Mouse (Mus musculus) frontal cortex, postnatal 25 days (tissue): Measurements from ENCODE around the gene Ifit3.
"Not testable (repeated sequence)": the region's sequence is repeated elsewhere in the genome, so short reads cannot be mapped to it uniquely, and the experiment has no call there.

Source experiments
- DNase-seq, 2 experiments: peaks; one replicate each; pipeline ENCODE4 v3.0.0; 2022; ENCODE audit warnings: low spot score in 2 of 2

Ifit3 gene

GRCm38 (mm10) chr19:34583126-34583766, at the start of gene Ifit3:
Gene Ifit3 (plus strand): TSS chr19:34583531.
- not testable (repeated sequence) for DNase-seq

DNA sequence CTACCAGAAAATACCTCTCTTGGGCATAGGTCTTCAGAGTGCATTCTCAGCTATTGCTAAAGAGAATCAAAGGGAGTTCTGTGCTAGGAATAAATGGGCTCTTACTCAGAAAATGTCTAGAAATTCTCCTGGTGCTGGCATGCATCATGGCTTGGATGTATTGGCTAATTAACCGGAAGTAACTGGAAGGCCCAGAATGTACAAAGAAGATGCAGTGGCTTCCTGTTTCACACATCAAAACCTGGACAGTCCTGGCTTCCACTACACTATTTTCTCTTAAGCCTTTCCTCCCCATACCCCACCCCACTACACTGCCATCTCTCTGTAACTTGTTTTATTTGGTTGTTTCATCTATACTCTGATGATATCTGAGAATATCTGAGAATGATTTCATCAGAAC, 43.9 kb upstream of the Ifit3 start:
- no peak for DNase-seq

- no peak for DNase-seq
Measured at GRCm38 (mm10) chr19:34546211-34546610, 37.1 kb upstream of the Ifit3 start.

- DNase-seq, result peak; percentile 73
Measured at GRCm38 (mm10) chr19:34547976-34548375, 35.4 kb upstream of the Ifit3 start.

DNA sequence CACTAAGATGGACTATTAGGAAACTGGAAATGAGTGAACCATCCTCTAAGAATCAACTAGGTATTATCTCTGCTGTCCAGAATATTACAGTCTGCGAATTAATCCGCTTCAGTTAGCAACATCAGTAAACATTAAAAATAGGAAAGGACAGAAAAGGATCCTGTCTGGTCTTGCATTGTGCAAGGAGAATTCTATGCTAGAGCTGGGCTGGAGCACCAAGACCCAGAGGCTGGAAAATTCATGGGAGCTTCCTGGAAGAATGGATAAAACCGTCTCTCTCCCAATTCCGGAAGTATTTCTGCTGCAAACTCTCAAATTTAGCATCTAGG, 33.2 kb upstream of the Ifit3 start:
- DNase-seq, result no peak

DNA sequence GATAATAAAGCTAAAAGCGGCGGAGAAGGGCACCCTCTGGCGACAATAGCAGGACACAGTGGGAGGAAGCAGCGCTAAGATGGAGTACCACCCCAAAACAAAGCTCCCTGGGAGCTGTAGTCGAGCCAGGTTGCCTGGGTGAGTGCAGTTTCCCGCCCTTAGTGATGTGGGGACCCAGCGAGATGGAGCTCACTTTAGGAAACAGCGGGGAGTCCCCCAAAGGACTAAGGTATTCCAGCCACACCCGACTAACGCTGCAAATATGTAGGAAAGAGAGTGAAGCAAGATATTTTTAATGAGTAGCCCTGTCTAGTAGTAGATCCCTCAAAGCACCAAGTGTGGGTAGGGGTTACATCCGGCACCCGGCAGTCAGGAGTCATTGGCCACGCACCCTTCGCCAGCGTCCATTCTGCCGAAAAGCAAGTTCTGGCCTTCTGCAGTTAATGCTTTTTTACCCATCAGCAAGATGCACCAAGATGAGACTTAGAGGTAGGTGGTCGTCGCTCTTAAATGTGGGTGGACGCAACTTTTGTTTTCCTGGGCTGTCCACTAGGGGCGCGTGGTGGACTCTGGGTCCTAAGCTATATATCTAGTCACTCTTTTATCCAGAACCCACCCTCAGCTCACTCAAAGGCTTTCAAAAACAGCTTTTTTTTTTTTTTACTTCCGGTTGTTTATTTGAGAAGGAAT, 32.7 kb upstream of the Ifit3 start, which contains the start of gene Ifit2:
TSS of gene Ifit2 (plus strand) at position 161 of the 690 bp plus-strand sequence.
- DNase-seq, result peak; percentile 38 to 47

GRCm38 (mm10) chr19:34551981-34552380, 31.4 kb upstream of the Ifit3 start:
- DNase-seq, result no peak

DNA sequence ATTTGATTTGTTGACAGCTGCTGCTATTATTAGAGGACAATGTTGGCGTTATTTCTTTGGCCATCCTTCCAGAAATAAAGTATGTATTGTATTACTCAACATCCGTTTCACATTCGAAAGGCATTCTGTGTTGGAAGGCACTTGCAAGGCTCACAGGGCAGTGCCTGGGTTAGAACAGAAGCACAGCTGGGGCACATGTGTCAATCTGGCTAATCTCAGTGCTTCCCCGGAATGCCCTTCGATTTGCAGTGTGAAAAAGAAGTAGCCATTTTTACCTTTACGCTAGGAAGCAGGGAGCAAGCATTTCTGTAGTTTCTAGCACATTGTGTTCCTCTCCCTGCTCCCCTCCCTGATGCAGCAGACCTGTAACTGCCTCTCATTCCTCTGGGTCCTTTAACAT, 30.3 kb upstream of the Ifit3 start:
- no peak for DNase-seq

GRCm38 (mm10) chr19:34553522-34553921, 29.8 kb upstream of the Ifit3 start:
- no peak for DNase-seq

DNA sequence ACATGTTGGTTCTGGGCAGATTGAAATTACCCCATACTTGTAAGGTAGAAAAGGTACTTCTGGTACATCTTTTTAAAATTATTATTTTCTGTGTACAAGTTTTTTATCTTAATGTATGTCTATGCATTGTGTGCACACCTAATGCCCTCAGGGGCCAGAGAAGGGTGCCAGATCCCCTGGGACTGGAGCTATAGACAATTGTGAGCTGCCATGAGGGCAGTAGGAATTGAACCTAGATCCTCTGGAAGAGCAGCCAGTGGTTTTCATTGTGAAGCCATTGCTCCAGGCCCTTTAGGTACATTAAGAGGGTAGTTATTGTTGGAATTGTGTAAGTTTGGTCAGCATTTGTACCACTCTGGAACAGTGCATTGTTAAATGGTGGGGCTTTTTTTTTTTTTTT, 29.3 kb upstream of the Ifit3 start:
- no peak for DNase-seq

DNA sequence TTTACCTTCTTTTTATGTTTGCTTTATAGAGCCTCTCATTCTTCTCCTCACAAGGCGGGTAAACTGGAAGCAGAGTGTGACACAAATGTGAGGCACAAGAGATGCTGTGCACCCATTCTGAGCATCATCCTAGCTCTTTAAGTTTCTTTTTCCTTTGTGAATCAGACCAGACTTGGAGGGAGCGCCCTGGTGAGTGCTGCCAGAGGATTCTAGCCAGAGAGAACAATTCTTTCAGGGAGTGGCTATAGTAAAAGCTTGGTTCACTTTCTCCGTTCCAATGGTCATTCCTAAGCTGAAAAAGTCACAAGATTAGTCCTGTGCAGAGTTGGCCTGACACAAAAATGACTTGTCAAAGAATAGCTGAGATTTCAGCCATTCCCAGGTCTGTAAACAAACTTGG, 26.7 kb upstream of the Ifit3 start:
- no peak for DNase-seq

- DNase-seq, result no peak
Measured at GRCm38 (mm10) chr19:34562556-34562955, 20.8 kb upstream of the Ifit3 start.

- DNase-seq, result no peak
Measured at GRCm38 (mm10) chr19:34566178-34566784, 17.1 kb upstream of the Ifit3 start.

DNA sequence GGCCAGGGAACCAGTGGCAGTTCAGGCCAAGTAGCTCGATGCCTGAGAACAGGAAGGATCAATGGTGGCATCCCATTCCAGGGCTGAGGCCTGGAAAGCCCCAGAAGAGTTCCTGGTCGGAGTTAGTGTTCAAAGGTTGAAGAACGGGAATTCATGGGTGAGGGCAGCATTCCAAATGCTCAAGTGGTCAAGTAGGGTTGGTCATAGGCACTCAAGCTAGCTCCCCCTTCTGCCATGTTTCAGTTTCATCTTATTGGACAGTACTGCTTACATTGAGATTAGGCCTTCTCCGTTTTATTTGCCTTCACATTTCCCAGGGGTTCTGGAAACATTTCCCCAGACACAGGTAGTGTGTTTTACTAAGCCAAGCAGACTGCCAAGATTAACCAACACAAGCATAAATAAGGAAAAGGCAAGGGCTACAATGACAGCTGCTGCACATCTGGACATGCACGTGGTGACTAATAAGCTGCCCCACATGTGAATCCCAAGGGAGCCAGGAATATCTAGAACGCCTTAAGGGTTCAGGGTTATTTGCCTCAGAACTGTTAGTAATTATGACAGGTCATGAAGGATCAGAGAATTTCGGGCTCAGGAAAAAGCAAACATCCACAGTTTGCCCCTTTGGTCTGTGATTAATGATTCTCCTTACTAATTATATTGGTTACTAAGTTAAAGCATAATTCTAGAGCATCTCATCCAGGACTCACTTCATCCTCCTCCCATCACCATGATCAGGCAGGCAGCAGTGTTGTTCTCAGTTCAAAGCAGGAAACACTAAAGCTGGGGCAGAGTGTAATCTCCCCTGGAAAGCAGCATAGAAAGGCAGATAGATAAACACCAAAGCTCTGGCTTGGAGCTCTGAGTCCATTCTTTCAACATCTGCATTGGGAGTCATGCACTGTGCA, 14.1 kb upstream of the Ifit3 start:
- no peak for DNase-seq

DNA sequence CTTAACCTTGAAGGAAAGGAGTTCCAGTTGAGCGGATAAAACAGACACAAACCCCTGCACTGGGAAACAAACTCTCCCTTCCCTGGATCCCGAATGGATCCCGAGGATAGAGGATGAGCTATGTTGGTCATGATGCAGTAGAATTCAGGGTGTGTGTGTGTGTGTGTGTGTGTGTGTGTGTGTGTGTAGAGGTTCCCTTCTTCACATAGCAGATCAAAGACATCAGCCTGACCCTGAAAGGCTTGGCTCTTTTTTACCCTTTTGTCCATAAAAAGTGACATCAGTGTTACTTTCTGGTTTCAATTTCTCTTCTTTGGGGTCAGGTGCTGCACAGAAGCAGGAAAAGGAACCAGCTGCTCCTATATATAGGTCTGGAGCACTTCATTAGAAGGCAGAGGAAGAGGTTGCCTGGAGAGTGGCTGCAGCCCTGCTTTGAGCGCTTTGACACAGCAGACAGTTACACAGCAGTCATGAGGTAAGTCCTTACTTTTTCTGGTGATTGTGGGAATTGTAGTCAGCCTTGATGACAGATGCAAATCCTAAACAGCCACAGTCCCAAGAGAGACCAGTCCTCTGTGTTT, 13.3 kb upstream of the Ifit3 start:
- no peak for DNase-seq

DNA sequence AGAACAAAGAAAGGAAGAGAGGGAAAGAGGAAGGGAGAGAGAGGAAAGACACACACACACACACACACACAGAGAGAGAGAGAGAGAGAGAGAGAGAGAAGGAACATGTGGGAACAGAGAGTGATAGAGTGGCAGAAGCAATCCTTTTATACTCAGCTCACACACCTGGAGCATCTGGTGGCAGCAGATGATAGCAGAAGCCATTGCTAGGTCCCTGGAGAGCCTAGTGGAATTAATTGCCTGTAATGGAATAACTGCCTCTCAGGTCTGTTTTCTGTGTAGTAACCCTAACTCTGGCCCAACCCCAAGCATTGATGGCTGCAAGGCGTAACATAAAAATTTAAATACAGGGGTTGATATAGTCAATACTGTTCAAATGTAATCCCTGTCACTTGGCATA, 12.3 kb upstream of the Ifit3 start:
- DNase-seq, result no peak

DNA sequence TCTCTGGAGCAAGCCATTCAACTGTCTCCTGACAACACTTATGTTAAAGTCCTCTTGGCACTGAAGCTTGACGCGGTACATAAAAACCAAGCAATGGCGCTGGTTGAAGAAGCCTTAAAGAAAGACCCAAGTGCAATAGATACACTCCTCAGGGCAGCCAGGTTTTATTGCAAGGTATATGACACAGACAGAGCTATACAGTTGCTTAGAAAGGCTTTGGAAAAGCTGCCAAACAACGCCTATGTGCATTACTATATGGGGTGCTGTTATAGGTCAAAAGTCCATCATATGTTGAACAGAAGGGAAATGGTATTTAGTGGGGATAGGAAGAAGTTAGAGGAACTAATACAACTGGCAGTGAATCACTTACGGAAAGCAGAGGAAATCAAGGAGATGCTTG, 9.7 kb upstream of the Ifit3 start:
- no peak for DNase-seq

DNA sequence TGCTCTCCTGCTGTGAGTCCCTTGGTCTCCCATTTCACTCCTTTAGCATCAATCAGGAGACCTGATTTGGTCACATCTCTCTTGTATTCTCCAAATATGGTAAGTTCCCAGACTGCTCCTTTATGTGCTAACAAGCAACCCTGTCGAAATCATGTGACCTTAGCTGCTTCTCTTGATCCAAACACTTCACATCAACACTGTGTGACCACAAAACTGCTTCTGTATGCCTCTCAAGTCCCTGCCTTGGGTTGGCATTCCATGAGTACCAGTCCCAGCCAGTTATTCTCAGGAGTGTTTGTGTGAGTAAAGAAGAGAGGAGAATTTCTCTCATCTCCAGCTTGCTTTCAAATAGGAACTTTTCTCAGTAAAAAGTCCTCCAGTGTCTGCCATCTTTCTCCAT, 6.2 kb upstream of the Ifit3 start:
- no peak for DNase-seq

DNA sequence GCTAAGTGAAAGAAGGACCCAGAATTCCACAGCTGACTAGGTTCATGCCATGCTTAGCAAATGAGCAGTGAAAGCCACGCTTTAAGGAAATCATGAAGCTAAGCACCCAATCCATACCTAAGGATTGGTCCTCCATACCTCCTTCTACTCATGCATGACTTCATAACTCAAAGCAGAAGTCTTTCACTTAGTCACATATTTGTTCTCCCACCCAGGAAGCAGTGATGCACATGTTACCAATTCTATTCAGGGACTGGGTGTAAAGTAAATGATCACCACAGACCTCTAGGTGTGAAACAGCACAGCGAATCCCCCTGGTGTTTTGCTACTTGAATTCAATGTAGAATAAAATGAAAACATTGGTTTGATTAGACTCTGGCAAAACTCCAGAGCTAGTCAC, 635 bp upstream of the Ifit3 start:
- DNase-seq, result not testable (repeated sequence)

DNA sequence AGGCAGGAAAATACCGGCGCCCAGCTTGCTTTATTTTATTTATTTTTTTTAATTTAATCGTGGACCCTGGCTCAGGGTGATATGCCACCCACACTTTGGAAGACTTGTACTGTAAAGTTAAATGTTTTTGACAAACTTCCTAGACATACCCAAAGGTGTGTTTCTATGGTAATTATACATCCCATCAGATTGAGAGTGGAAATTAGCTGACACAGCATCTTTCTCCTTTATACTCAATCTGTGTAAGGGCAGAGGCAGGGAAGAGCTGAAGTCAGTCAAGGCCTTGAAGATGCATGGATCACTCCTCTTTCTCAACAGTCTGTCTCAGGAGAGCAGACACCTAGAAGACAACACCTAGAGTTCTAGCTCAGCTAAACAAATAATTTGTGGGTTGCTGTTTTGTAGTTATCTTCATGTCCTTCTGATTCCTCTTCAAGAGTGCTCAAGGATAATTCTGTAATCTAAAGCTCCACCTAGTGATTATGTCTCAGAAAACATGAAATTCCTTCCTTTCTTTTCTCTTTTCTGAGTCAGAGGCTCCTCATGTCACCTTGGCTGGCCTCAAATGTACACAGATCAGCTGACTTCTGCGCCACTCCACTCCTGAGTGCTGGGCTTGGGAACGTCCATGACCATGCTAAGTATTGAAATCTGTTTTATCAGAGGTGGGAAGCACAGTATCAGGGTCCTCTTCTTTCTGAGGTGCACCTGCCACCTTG, 2.6 kb downstream of the Ifit3 start:
- DNase-seq, result not testable (repeated sequence)
